Mouse (Mus musculus) adrenal gland, adult 8-10 months (tissue): Measurements from ENCODE around the gene Srebf2. TPM values are rescaled to one million over a fixed set of nuclear protein-coding genes. Genes with fewer than 3 reads are reported as not detected.
"Not testable (repeated sequence)": the region's sequence is repeated elsewhere in the genome, so short reads cannot be mapped to it uniquely, and the experiment has no call there.

Source experiments
- DNase-seq: peaks from one replicate; pipeline ENCODE4 v3.0.0; 2022
- total RNA-seq, 4 experiments: library from RNA; stranded (reverse); gene quantifications; 2 replicates each; pipeline ENCODE4 v1.2.4; 2022

Srebf2 gene
- 100 to 1,000 TPM in 2 of 4 experiments, 10 to 100 TPM in 2; 83.2 to 144 (median 107) TPM for total RNA-seq

- DNase-seq = peak; percentile 99
Measured at GRCm38 (mm10) chr15:82146770-82147610, at the start of gene Srebf2. Gene Srebf2, plus strand, starts transcription at chr15:82147181.

- no peak for DNase-seq
Measured at GRCm38 (mm10) chr15:82106953-82107555, 39.9 kb upstream of the Srebf2 start.

GRCm38 (mm10) chr15:82120544-82120943 is 26.4 kb upstream of the Srebf2 start:
- DNase-seq = no peak

GRCm38 (mm10) chr15:82126690-82127089 is 20.3 kb upstream of the Srebf2 start:
- DNase-seq = not testable (repeated sequence)

GRCm38 (mm10) chr15:82127426-82128374 is 19.3 kb upstream of the Srebf2 start, which contains the start of gene Ccdc134:
Gene Ccdc134, plus strand, starts transcription at chr15:82127922.
- DNase-seq = peak; percentile 93

- no peak for DNase-seq
Measured at GRCm38 (mm10) chr15:82128398-82128797, 18.6 kb upstream of the Srebf2 start.

- DNase-seq = no peak
Measured at GRCm38 (mm10) chr15:82130599-82130998, 16.4 kb upstream of the Srebf2 start.

- no peak for DNase-seq
Measured at GRCm38 (mm10) chr15:82135372-82135771, 11.6 kb upstream of the Srebf2 start.

GRCm38 (mm10) chr15:82138565-82138964 is 8.4 kb upstream of the Srebf2 start:
- peak; percentile 47 for DNase-seq

GRCm38 (mm10) chr15:82139196-82139595 is 7.8 kb upstream of the Srebf2 start:
- DNase-seq = no peak

GRCm38 (mm10) chr15:82140355-82140754 is 6.6 kb upstream of the Srebf2 start:
- no peak for DNase-seq

GRCm38 (mm10) chr15:82144157-82144556 is 2.8 kb upstream of the Srebf2 start:
- DNase-seq = no peak

GRCm38 (mm10) chr15:82145408-82145807 is 1.6 kb upstream of the Srebf2 start:
- DNase-seq = no peak

- no peak for DNase-seq
Measured at GRCm38 (mm10) chr15:82145851-82146769, 871 bp upstream of the Srebf2 start.

- peak; percentile 41 for DNase-seq
Measured at GRCm38 (mm10) chr15:82147611-82148111, 680 bp downstream of the Srebf2 start.

- DNase-seq = no peak
Measured at GRCm38 (mm10) chr15:82148510-82148911, 1.5 kb downstream of the Srebf2 start.

GRCm38 (mm10) chr15:82150042-82150441 is 3.1 kb downstream of the Srebf2 start:
- DNase-seq = no peak

- DNase-seq = no peak
Measured at GRCm38 (mm10) chr15:82151176-82151575, 4.2 kb downstream of the Srebf2 start.

- DNase-seq = no peak
Measured at GRCm38 (mm10) chr15:82152022-82152421, 5.0 kb downstream of the Srebf2 start.

GRCm38 (mm10) chr15:82152435-82152834 is 5.5 kb downstream of the Srebf2 start:
- no peak for DNase-seq

GRCm38 (mm10) chr15:82156298-82156697 is 9.3 kb downstream of the Srebf2 start:
- no peak for DNase-seq
